ENCODE assay signal across 25 mouse cellular contexts in the genomic region with DNA sequence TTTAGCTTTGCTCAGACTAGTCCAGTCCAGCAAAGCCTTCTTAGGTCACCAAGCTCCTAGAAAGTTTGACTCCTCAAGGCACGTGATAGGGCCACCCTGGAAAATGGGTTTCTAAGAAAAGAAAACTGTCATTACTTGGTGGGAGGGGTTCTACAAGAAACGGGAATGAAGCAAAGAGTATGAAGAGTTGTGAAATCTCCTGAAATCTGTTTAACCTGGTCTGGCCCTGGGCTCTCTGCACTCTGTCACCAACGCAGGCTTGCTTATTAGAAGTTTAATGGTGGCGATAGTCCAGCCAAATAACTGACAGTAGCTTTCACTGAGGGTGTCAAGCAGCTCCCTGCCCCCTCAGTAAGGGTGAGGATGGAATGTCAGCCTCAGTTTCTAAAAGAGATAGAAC. TPM values are rescaled to one million over a fixed set of nuclear protein-coding genes. Genes with fewer than 3 reads are reported as not detected.
DNase-seq lines count a peak whose midpoint lies in the region; ATAC-seq and TF ChIP-seq lines count a peak whose summit lies in the region.
"Had no signal": no experiment of that assay in that cellular context is flagged by ENCODE, and none has a peak within 500 bp of the region (broad histone marks: within the 10 kb centered on the region; RNA-seq: fewer than 3 reads in every experiment).

No protein-coding gene starts in this region.

- 51% methylated on average over 4 of the region's 4 CpGs for WGBS in heart, embryonic 10.5 days
- 18% methylated on average over 4 of the region's 4 CpGs for WGBS in liver, adult 2 months

- H3K4me3 ChIP-seq in heart, embryonic 10.5 days, result 0 out of 2 replicates have a peak overlapping the region, but pooled peaks have one; percentile 8
- H3K4me3 ChIP-seq in liver, adult 2 months (ENCODE audit: insufficient read depth, low read depth, low read length), result no peak overlapping the region
- H3K4me3 ChIP-seq: embryonic facial prominence, embryonic 13.5 days; forebrain, embryonic 13.5 days; hindbrain, embryonic 15.5 days; limb, embryonic 10.5 days; liver, embryonic 13.5 days; midbrain, embryonic 12.5 days; stomach, embryonic 15.5 days had no signal

- peak overlapping the region; percentile 52 for H3K9ac ChIP-seq in liver, adult 2 months (ENCODE audit: low read depth, low read length)
- H3K9ac ChIP-seq: embryonic facial prominence, embryonic 13.5 days; forebrain, embryonic 13.5 days; hindbrain, embryonic 15.5 days; liver, embryonic 13.5 days; midbrain, embryonic 12.5 days; stomach, embryonic 15.5 days had no signal

- peak; percentile 77 for ATAC-seq in granulocyte monocyte progenitor cell, adult 5-6 weeks (replicated peaks; ENCODE audit: poor library complexity, severe bottlenecking)
- peak; percentile 63 for ATAC-seq in megakaryocyte progenitor cell, adult 5-6 weeks (replicated peaks; ENCODE audit: poor library complexity)
- ATAC-seq in activated CD4-positive, CD25-positive, alpha-beta regulatory T cell, adult 4 months, result no peak
- ATAC-seq: forebrain, embryonic 13.5 days; Patski had no signal

- H3K36me3 ChIP-seq in heart, embryonic 10.5 days, result no peaks in the 10 kb centered on the region
- H3K36me3 ChIP-seq in liver, adult 2 months (ENCODE audit: control insufficient read depth, insufficient read depth, low read length), result no peaks in the 10 kb centered on the region
- H3K36me3 ChIP-seq: embryonic facial prominence, embryonic 13.5 days; G1E; hindbrain, embryonic 15.5 days; limb, embryonic 10.5 days; liver, embryonic 13.5 days; midbrain, embryonic 12.5 days; stomach, embryonic 15.5 days had no signal

- TF ChIP-seq POLR2A in liver, adult 2 months (IDR thresholded peaks at IDR 0.05; ENCODE audit: extremely low read depth, insufficient read depth, low read length), result no peak

- DNase-seq in heart, embryonic 10.5 days (ENCODE audit: low spot score), result no peak
- DNase-seq in heart, adult 18-20 months, result no peak
- peak; percentile 85 for DNase-seq in liver, adult 2 months (ENCODE audit: extremely low read depth, low read depth, low spot score)
- no peak for DNase-seq in liver
- DNase-seq in adrenal gland, postnatal 4 days (ENCODE audit: low spot score in 2 of 2), result no peak
- DNase-seq: adrenal gland, adult 8-10 months; cerebellum, adult 2 months; cerebellum, postnatal 25 days; kidney, adult 2 months; liver, embryonic 13.5 days; lung, postnatal 10 days; thymus, adult 18-20 months; thymus, postnatal 36 days had no signal

- no peak for TF ChIP-seq CTCF in liver, adult 2 months (IDR thresholded peaks at IDR 0.05; ENCODE audit: low read depth, low read length)

- no peaks in the 10 kb centered on the region for H3K27me3 ChIP-seq in heart, embryonic 10.5 days (ENCODE audit: insufficient read depth, poor library complexity, severe bottlenecking)
- H3K27me3 ChIP-seq in liver, adult 2 months (ENCODE audit: control insufficient read depth, insufficient read depth, low read length), result no peaks in the 10 kb centered on the region
- H3K27me3 ChIP-seq: embryonic facial prominence, embryonic 13.5 days; forebrain, embryonic 13.5 days; hindbrain, embryonic 15.5 days; liver, embryonic 13.5 days; midbrain, embryonic 12.5 days; Patski; stomach, embryonic 15.5 days had no signal

- H3K9me3 ChIP-seq in heart, embryonic 10.5 days, result no peaks in the 10 kb centered on the region
- H3K9me3 ChIP-seq: embryonic facial prominence, embryonic 13.5 days; forebrain, embryonic 13.5 days; hindbrain, embryonic 15.5 days; limb, embryonic 10.5 days; liver, embryonic 13.5 days; midbrain, embryonic 12.5 days; stomach, embryonic 15.5 days had no signal

- peak overlapping the region; percentile 80 for H3K27ac ChIP-seq in heart, embryonic 10.5 days
- H3K27ac ChIP-seq in liver, adult 2 months (replicated peaks; ENCODE audit: insufficient read depth, low read depth, low read length), result peak overlapping the region; percentile 85
- H3K27ac ChIP-seq: embryonic facial prominence, embryonic 13.5 days; forebrain, embryonic 13.5 days; hindbrain, embryonic 15.5 days; kidney, postnatal 0 days; limb, embryonic 10.5 days; liver, embryonic 13.5 days; midbrain, embryonic 12.5 days; stomach, embryonic 15.5 days had no signal

- peaks cover 50% of the 10 kb centered on the region for H3K4me1 ChIP-seq in heart, embryonic 10.5 days
- peaks cover 38% of the 10 kb centered on the region for H3K4me1 ChIP-seq in liver, adult 2 months (ENCODE audit: control insufficient read depth, insufficient read depth, low read length)

- H3K79me2 ChIP-seq in liver, adult 2 months (ENCODE audit: control insufficient read depth, insufficient read depth, low read length), result peaks cover 16% of the 10 kb centered on the region; the same call in 1 of the 2 replicates

RNA-seq across cellular contexts. Expression of a gene that starts 19.0 kb away (rescaled TPM):
- polyA plus RNA-seq in heart, embryonic 10.5 days (2016; fragmentation: Nextera tagmentation; extraction: Ambion mirVana), result 1.1 and 1.3 TPM in 2 replicates
- total RNA-seq in heart, adult 18-20 months (2021), result 1 to 10 TPM in 1 of 2 experiments, under 1 TPM in 1; 0.55 to 1.6 TPM
- total RNA-seq in liver, adult 2 months (2014; rRNA removed), result 0.27 and 0.28 TPM in 2 replicates
- polyA plus RNA-seq in liver, adult 2 months (2012; rRNA removed), result 0.83 and 0.99 TPM in 2 replicates
- total RNA-seq in granulocyte monocyte progenitor cell, adult 5-6 weeks (2014; fragmentation: Nextera tagmentation), result not detected in 2 replicates
- total RNA-seq in granulocyte monocyte progenitor cell, adult 5-6 weeks (2017), result 0.95 TPM in 1 of 2 replicates, not detected in the other
- total RNA-seq in megakaryocyte progenitor cell, adult 5-6 weeks (2015), result 0.89 and 1.2 TPM in 2 replicates
- total RNA-seq in megakaryocyte progenitor cell, adult 5-6 weeks (2017), result 1.1 and 2.1 TPM in 2 replicates
- total RNA-seq in adrenal gland, postnatal 4 days (2021), result 1 to 10 TPM; 2.7 to 3.5 TPM
- 1 to 10 TPM in 1 of 2 experiments, under 1 TPM in 1; 0.90 to 2.0 TPM for polyA plus RNA-seq in activated CD4-positive, CD25-positive, alpha-beta regulatory T cell, adult 4 months (2017; shearing (Covaris generic))
- total RNA-seq: G1E had no signal
- polyA plus RNA-seq: G1E had no signal

RNA-seq across cellular contexts. Expression of a gene that starts 40.0 kb away (rescaled TPM):
- 8.5 and 12.3 TPM in 2 replicates for polyA plus RNA-seq in heart, embryonic 10.5 days (2016; fragmentation: Nextera tagmentation; extraction: Ambion mirVana)
- total RNA-seq in heart, adult 18-20 months (2021), result 1 to 10 TPM; 3.6 to 5.0 TPM
- total RNA-seq in liver, adult 2 months (2014; rRNA removed), result 2.1 and 3.0 TPM in 2 replicates
- 4.5 and 6.5 TPM in 2 replicates for polyA plus RNA-seq in liver, adult 2 months (2012; rRNA removed)
- total RNA-seq in granulocyte monocyte progenitor cell, adult 5-6 weeks (2014; fragmentation: Nextera tagmentation), result 0.96 and 1.4 TPM in 2 replicates
- 2.8 and 5.8 TPM in 2 replicates for total RNA-seq in granulocyte monocyte progenitor cell, adult 5-6 weeks (2017)
- 1.7 and 2.0 TPM in 2 replicates for total RNA-seq in megakaryocyte progenitor cell, adult 5-6 weeks (2015)
- 0.74 and 1.9 TPM in 2 replicates for total RNA-seq in megakaryocyte progenitor cell, adult 5-6 weeks (2017)
- 10 to 100 TPM; 13.1 to 13.2 TPM for total RNA-seq in adrenal gland, postnatal 4 days (2021)
- 10 to 100 TPM; 17.2 to 18.2 TPM for polyA plus RNA-seq in activated CD4-positive, CD25-positive, alpha-beta regulatory T cell, adult 4 months (2017; shearing (Covaris generic))
- polyA plus RNA-seq: G1E had no signal
